ENCODE assay signal across 1 mouse cellular context in the genomic region with DNA sequence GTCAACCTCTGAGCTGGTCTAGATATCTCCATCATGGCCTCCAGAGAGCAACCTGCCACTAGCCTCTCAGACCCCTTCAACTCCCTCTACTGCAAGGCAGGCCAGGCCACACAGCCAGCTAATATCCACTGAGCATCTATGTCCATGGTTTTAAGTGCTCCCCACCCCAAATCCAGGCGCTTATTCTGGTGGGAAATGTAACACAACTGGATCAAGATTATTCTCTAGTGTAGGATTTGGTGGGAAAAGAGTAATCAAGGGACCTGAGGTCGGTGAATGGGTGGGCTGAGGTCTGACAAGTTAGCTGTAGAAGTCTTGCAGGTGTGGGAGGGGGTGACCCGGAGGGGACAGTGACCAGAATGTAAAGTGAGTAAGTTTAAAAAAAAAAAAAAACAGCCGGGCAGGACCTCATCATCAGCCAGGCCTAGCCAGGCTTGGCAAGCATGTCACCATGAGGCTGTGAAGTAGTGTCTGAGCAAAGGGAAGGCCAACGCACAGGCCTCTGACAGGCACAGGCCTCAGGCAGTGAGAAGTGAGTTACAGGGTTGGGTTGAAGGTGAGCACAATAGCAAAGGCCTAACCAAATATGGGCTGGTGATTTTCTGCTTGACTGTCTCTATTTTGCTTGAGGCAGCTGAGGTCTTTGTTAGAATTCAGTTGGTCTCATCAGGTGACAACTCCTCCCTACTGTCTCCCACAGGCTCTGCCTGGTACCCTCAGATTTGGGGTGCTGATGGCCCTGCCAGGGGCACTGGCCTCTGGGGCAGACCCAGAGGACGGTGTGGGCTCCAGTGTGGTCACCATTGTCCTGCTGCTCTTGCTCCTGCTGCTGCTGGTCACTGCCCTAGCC.
TF ChIP-seq lines count a peak whose summit lies in the region.

No protein-coding gene starts in this region.

TF ChIP-seq in MEL, 35 proteins besides CTCF, POLR2A, EP300 and RAD21 (continued from another document):
- peak; percentile 16; the same call in 1 of the 2 replicates for TF ChIP-seq SIN3A (IDR thresholded peaks at IDR 0.05; ENCODE audit: low read length)
- TF ChIP-seq ZMIZ1 (IDR thresholded peaks at IDR 0.05; ENCODE audit: low read depth, low read length) = 0 out of 2 replicates have a peak, but pooled peaks have one; percentile 57
- no peak for TF ChIP-seq ZNF384 (IDR thresholded peaks at IDR 0.05; ENCODE audit: low read depth, low read length)
